Mouse (Mus musculus) left cerebral cortex, postnatal 14 days (tissue): ENCODE measurements around the gene Wdr59. TPM values are rescaled to one million over a fixed set of nuclear protein-coding genes. Genes with fewer than 3 reads are reported as not detected.

Experiments
- DNase-seq, 2 experiments: peaks; one replicate each; pipeline ENCODE4 v3.0.0; 2021 to 2022; ENCODE audit warnings: low spot score in 2 of 2, mixed read lengths in 1 of 2
- intact Hi-C: fragments of 180-260 bp; cut with DNase I; formaldehyde crosslinking; loops from one replicate; pipeline ENCODE4 v1.15.1; 2025
- microRNA-seq, 2 experiments: library from miRNA; unstranded; fragments of <30 nt; microRNA quantifications; one replicate each; pipeline ENCODE4 v1.2.0; 2022
- total RNA-seq, 2 experiments: library from RNA; stranded (reverse); gene quantifications; 2 replicates each; pipeline ENCODE4 v1.2.3; 2021

Gene Wdr59
- total RNA-seq, 2 experiments from 2014 or later, result 19.4 to 20.5 TPM

GRCm38 (mm10) chr8:111435071-111435828 is 86.6 kb downstream of the Wdr59 start:
- DNase-seq, result no peak
- intact Hi-C loops, result no loop called here

DNA sequence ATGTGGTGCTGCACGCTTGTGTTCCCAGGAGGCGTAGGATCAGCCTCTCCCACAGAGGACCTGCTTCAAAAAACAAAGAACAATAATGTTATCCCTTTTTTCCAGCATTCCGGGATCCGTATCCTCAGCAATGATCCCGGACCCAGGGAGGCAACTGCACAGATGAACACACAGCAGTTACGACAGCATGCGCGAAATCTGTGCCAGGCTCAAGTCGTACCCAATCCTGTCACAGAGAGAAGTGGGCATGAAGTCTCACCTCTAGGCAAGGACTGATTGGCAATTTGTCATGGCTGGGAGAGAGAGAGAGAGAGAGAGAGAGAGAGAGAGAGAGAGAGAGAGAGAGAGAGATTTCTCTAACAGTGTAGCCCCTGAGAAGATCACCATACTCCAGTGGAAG is 97.2 kb downstream of the Wdr59 start:
- no peak for DNase-seq
- intact Hi-C loops, result no loop called here

DNA sequence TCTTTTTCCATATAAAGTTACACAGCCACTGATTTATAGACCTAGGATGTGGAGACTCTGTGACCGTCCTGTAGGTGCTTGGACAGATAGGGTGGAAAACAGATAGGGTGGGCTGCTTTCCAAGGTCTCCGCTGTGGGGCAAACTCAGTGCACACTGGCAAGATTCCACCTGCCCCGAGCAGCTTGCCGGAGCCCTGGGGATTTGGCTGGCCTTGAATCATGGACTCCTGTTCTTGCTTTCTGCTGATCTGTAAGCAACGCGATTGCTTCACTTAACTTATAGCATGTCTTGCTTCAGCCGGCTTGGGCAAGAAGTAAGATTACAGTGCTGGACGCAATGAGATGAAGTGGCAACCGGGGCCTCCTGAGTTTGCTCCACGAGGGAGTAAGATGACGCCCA is 97.7 kb downstream of the Wdr59 start:
- no peak for DNase-seq
- intact Hi-C loops, result no loop called here

GRCm38 (mm10) chr8:111422614-111423013 is 99.3 kb downstream of the Wdr59 start:
- no peak for DNase-seq
- intact Hi-C loops, result no loop called here

DNA sequence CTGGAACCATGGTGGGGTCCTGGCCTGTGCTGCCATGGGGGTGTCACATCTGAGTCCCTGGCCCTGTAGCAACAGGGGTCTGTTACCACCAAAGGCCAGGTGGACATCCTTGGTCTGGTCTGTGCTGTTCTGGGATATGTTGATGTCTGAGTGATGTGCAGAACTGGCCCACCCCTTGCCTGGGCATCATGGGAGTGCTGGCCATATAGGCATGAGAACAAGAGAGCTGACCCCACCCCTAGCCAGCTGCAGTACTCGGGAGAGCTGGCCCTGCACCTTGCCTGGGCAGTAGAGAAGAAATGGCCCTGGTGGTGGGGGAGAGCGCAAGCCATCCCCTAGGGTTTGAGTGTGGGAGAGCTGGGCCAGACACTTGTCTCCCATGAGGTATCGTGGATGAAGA is 102.7 kb downstream of the Wdr59 start:
- no peak for DNase-seq
- intact Hi-C loops, result no loop called here

- intact Hi-C loops, result no loop called here
- DNase-seq, result no peak
Measured at GRCm38 (mm10) chr8:111418601-111419000, 103.3 kb downstream of the Wdr59 start.

DNA sequence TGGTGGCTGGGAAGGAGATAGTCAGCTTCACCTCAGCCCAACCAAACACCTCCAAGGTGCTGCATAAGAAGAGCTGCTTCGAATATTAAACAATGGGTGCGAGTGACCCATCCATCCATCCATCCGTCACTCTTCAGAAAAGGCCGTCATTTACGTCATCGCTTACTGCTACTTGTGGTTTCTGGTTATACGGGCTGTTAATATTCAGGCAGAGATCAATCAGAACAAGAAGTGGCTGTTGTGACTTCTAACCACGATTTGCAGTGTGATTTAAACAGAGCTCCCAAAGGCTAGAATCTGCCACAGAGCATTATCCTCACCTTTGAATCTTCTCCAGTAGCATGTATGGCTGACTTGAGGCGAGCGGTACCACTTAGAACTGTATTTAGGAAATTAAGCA is 104.7 kb downstream of the Wdr59 start:
- DNase-seq, result no peak
- intact Hi-C loops, result no loop called here

- intact Hi-C loops, result no loop called here
- no peak for DNase-seq
Measured at GRCm38 (mm10) chr8:111403391-111403790, 118.5 kb downstream of the Wdr59 start.

Small RNAs within 50 kb of the gene (microRNA-seq; reads per million reads assigned to microRNA genes)
- 0 reads per million in 2 experiments for gene Mir1957b

Other genes starting within 250 kb of the Wdr59 start
- 10 to 100 TPM; 18.2 TPM for gene Rfwd3, start 221.9 kb downstream of the Wdr59 start, total RNA-seq
- gene Mlkl, start 183.9 kb downstream of the Wdr59 start, total RNA-seq, result under 1 TPM; 0.21 to 0.68 TPM
- gene Fa2h, start 128.3 kb downstream of the Wdr59 start, total RNA-seq, result 10 to 100 TPM; 13.0 to 20.0 TPM
- 100 to 1,000 TPM; 157 to 170 TPM for gene Znrf1, start 14.0 kb upstream of the Wdr59 start, total RNA-seq
- 1 to 10 TPM; 3.2 to 5.4 TPM for gene Ldhd, start 108.3 kb upstream of the Wdr59 start, total RNA-seq
- 10 to 100 TPM; 19.9 to 20.3 TPM for gene Zfp1, start 121.3 kb upstream of the Wdr59 start, total RNA-seq
- not detected for gene Ctrb1, start 168.9 kb upstream of the Wdr59 start, total RNA-seq
- 10 to 100 TPM; 47.5 to 53.7 TPM for gene Bcar1, start 221.7 kb upstream of the Wdr59 start, total RNA-seq